In the genomic region with DNA sequence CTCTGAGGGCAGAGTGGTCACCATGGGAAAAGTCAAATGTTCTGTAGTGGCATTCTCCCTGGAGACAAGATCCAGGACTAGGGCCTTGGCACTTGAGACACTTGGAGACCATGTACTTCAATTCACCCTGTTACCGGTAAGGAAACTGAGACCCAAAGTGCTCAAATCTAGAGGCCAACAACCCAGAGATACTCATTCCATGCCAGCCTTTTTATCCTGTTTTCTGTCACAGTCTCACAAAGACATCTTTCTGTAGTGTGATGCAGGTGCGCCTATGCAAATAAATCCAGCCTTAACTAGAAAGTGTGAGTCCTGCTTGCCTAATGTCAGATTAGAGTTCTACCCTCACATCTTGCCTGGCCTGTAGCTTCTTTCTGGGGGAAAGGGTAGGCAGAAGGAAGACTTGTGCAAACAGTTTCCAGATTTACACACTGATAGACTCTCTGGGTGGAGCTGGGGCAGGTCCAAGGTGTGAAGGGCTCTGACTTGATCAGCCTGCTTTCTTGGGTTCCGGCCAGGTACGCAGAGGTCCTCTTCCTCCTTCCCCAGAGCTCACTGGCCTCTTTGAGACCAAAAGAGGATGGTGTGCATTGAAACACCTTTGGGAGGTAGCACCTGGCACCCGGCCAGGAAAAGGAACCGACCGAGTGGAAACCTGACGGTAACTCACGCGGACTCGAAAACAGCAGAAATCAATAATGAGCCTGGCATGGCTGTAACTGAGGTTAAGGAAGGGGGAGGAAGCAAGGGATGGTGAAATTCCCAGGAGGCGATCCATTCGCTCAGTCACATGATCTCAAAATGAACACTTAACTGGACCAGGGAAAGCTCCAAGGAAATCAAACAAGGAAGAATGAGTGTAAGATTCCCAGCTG, we compare ENCODE assay signal across 9 mouse cellular contexts. TPM values are rescaled to one million over a fixed set of nuclear protein-coding genes. Genes with fewer than 3 reads are reported as not detected.
DNase-seq lines count a peak whose midpoint lies in the region; ATAC-seq and TF ChIP-seq lines count a peak whose summit lies in the region.
"Had no signal": no experiment of that assay in that cellular context is flagged by ENCODE, and none has a peak within 500 bp of the region (broad histone marks: within the 10 kb centered on the region; RNA-seq: fewer than 3 reads in every experiment).

No protein-coding gene starts in this region.

- 50% methylated on average over 13 of the region's 13 CpGs for WGBS in embryonic facial prominence, embryonic 14.5 days
- WGBS in liver, embryonic 15.5 days (ENCODE audit: insufficient replicate concordance) = 67% methylated on average over 13 of the region's 13 CpGs
- 46% methylated on average over 13 of the region's 13 CpGs for WGBS in stomach, postnatal 0 days

- H3K9me3 ChIP-seq in embryonic facial prominence, embryonic 14.5 days (ENCODE audit: control insufficient read depth, low read length) = no peaks in the 10 kb centered on the region
- no peaks in the 10 kb centered on the region for H3K9me3 ChIP-seq in liver, embryonic 15.5 days (replicated peaks)
- H3K9me3 ChIP-seq in stomach, postnatal 0 days (ENCODE audit: control insufficient read depth, low read length) = no peaks in the 10 kb centered on the region

- no peak overlapping the region for H3K9ac ChIP-seq in embryonic facial prominence, embryonic 14.5 days (ENCODE audit: low read depth, low read length)
- no peak overlapping the region for H3K9ac ChIP-seq in liver, embryonic 15.5 days
- no peak overlapping the region; the same call in 1 of the 2 replicates for H3K9ac ChIP-seq in stomach, postnatal 0 days (ENCODE audit: low read length)

- H3K27me3 ChIP-seq in embryonic facial prominence, embryonic 14.5 days (replicated peaks; ENCODE audit: control insufficient read depth, insufficient read depth, low read length) = no peaks in the 10 kb centered on the region
- 0 out of 2 replicates have a peak, but pooled peaks cover 4% of the 10 kb centered on the region for H3K27me3 ChIP-seq in liver, embryonic 15.5 days
- H3K27me3 ChIP-seq in stomach, postnatal 0 days (ENCODE audit: control insufficient read depth, insufficient read depth, low read length) = no peaks in the 10 kb centered on the region

- H3K4me1 ChIP-seq in embryonic facial prominence, embryonic 14.5 days (ENCODE audit: control insufficient read depth, insufficient read depth, low read length) = no peaks in the 10 kb centered on the region
- peaks cover 26% of the 10 kb centered on the region for H3K4me1 ChIP-seq in liver, embryonic 15.5 days (replicated peaks)
- H3K4me1 ChIP-seq in stomach, postnatal 0 days (replicated peaks; ENCODE audit: control insufficient read depth, insufficient read depth) = no peaks in the 10 kb centered on the region

- no peak for TF ChIP-seq CTCF in stomach, postnatal 0 days (IDR thresholded peaks at IDR 0.05; ENCODE audit: low read depth)

- peak overlapping the region; percentile 33; the same call in 1 of the 2 replicates for H3K4me2 ChIP-seq in embryonic facial prominence, embryonic 14.5 days (ENCODE audit: low read depth, low read length)
- peak overlapping the region; percentile 15 for H3K4me2 ChIP-seq in liver, embryonic 15.5 days
- peak overlapping the region; percentile 43 for H3K4me2 ChIP-seq in stomach, postnatal 0 days (replicated peaks; ENCODE audit: low read depth)

- peak; percentile 48 for TF ChIP-seq EP300 in stomach, postnatal 0 days (optimal IDR thresholded peaks at IDR 0.05)

- H3K27ac ChIP-seq in embryonic facial prominence, embryonic 14.5 days (replicated peaks; ENCODE audit: low read depth, low read length) = no peak overlapping the region
- no peak overlapping the region for H3K27ac ChIP-seq in liver, embryonic 15.5 days (replicated peaks)
- peak overlapping the region; percentile 89 for H3K27ac ChIP-seq in stomach, postnatal 0 days (replicated peaks)

- no peaks in the 10 kb centered on the region for H3K36me3 ChIP-seq in embryonic facial prominence, embryonic 14.5 days (ENCODE audit: control insufficient read depth, insufficient read depth, low read length)
- H3K36me3 ChIP-seq in liver, embryonic 15.5 days (replicated peaks) = no peaks in the 10 kb centered on the region
- H3K36me3 ChIP-seq in stomach, postnatal 0 days (ENCODE audit: control insufficient read depth, insufficient read depth, low read length) = no peaks in the 10 kb centered on the region

- peak; percentile 63; the same call in 1 of the 2 replicates for ATAC-seq in embryonic facial prominence, embryonic 14.5 days (ENCODE audit: low read depth)
- no peak for ATAC-seq in liver, embryonic 15.5 days (ENCODE audit: insufficient read depth)
- ATAC-seq in stomach, postnatal 0 days (ENCODE audit: low FRiP score, low TSS enrichment) = peak; percentile 87

- H3K4me3 ChIP-seq in embryonic facial prominence, embryonic 14.5 days (ENCODE audit: low read depth, low read length) = no peak overlapping the region
- no peak overlapping the region for H3K4me3 ChIP-seq in liver, embryonic 15.5 days (replicated peaks)
- H3K4me3 ChIP-seq in stomach, postnatal 0 days (ENCODE audit: low read depth, low read length) = peak overlapping the region; percentile 12; the same call in 1 of the 2 replicates

- intact Hi-C loops in heart, postnatal 25 days (cut with DNase I) = no loop called here
- intact Hi-C loops in left cerebral cortex, postnatal 36 days (cut with DNase I) = no loop called here

- peak; percentile 94 for DNase-seq in heart, adult 11 months
- no peak for DNase-seq in heart, postnatal 25 days (ENCODE audit: low spot score)
- peak; percentile 72 for DNase-seq in embryonic facial prominence, embryonic 14.5 days (ENCODE audit: low spot score)
- DNase-seq in stomach, postnatal 0 days (ENCODE audit: low spot score) = peak; percentile 78
- no peak for DNase-seq in frontal cortex, postnatal 14 days (ENCODE audit: low spot score in 2 of 2)
- DNase-seq in heart, adult 8-10 months (ENCODE audit: low spot score) = no peak
- no peak for DNase-seq in left cerebral cortex, postnatal 36 days (ENCODE audit: low spot score in 2 of 2)
- DNase-seq: right cerebral cortex, adult 18-20 months had no signal

RNA-seq across cellular contexts. Expression of gene Usp3, which starts 13.2 kb away (rescaled TPM):
- 10 to 100 TPM; 19.0 to 24.4 TPM for total RNA-seq in heart, postnatal 25 days (2021)
- 49.6 and 61.0 TPM in 2 replicates for polyA plus RNA-seq in embryonic facial prominence, embryonic 14.5 days (2014; fragmentation: Nextera tagmentation; extraction: Ambion mirVana)
- polyA plus RNA-seq in liver, embryonic 15.5 days (2015; fragmentation: Nextera tagmentation; extraction: Ambion mirVana) = 13.1 and 13.4 TPM in 2 replicates
- polyA plus RNA-seq in stomach, postnatal 0 days (2015; fragmentation: Nextera tagmentation; extraction: Ambion mirVana) = 42.2 and 49.2 TPM in 2 replicates
- total RNA-seq in heart, adult 8-10 months (2022) = 10 to 100 TPM; 19.8 to 26.5 (median 21.9) TPM
- total RNA-seq in left cerebral cortex, postnatal 36 days (2021) = 10 to 100 TPM; 33.5 to 36.8 TPM

Comparison
In these comparisons a context has a peak if more than half of its experiments do, and no peak if none do; other contexts are left out.
1. DNase-seq: peak in heart, adult 11 months (single experiment), embryonic facial prominence, embryonic 14.5 days (single experiment) and stomach, postnatal 0 days (single experiment); none in heart, postnatal 25 days (single experiment), frontal cortex, postnatal 14 days (0 of 2), heart, adult 8-10 months (single experiment) and left cerebral cortex, postnatal 36 days (0 of 2).
2. Peak in every context shown above with its lines, with median percentiles within 50 percentile points of each other: H3K4me2 ChIP-seq.